Mouse (Mus musculus): ENCODE data around the gene Atcay. TPM values are rescaled to one million over a fixed set of nuclear protein-coding genes. Genes with fewer than 3 reads are reported as not detected.

The Atcay gene
- total and polyA plus RNA-seq, 3 experiments = 0.06 to 0.08 TPM; not detected in 1

- Histone ChIP-seq H3K4me1 (ENCODE audit: control insufficient read depth in 1 of 2, insufficient read depth in 2 of 2) (peaks cover 6 to 22% of the 10 kb centered on the region in 2 experiments), H3K79me2 (replicated peaks; ENCODE audit: control insufficient read depth, extremely low read depth, insufficient read depth, poor library complexity, severe bottlenecking) (peaks cover 5% of the 10 kb centered on the region), H3K9me3 (replicated peaks; ENCODE audit: low read length) (no peaks in the 10 kb centered on the region), H3K4me2 (ENCODE audit: insufficient read depth, low read depth, poor library complexity, severe bottlenecking) (no peak overlapping the region), H3K27me3 (replicated peaks) (no peaks in the 10 kb centered on the region), H3K27ac (ENCODE audit: insufficient read depth, low read depth) (no peak overlapping the region), H3K9ac (ENCODE audit: insufficient read depth, low read depth) (no peak overlapping the region), H3K4me3 (replicated peaks in 1 of 3; ENCODE audit: low read depth in 2 of 3, low read length in 2 of 3, poor library complexity in 1 of 3) (no peak overlapping the region), H3K36me3 (replicated peaks in 1 of 2; ENCODE audit: control insufficient read depth in 1 of 2, insufficient read depth in 1 of 2, low read length in 1 of 2) (peaks cover 46 to 57% of the 10 kb centered on the region in 2 experiments)
- dilution Hi-C loops (cut with MboI; ENCODE audit: extremely low pct_ligation_motif_present, extremely low pct_unique_long_range_greater_than_20kb, low sequenced_read_pairs) (no loop called here), in situ Hi-C loops (cut with MboI; ENCODE audit: low pct_ligation_motif_present, low pct_unique_long_range_greater_than_20kb, low sequenced_read_pairs) (no loop called here)
- DNase-seq (ENCODE audit: extremely low read depth) = no peak
- no peak for TF ChIP-seq ZKSCAN1 (IDR thresholded peaks at IDR 0.05; ENCODE audit: borderline replicate concordance, low read depth, low read length)
- no peak for TF ChIP-seq POLR2AphosphoS2 (IDR thresholded peaks at IDR 0.05; ENCODE audit: low read depth, low read length)
- TF ChIP-seq MYC (IDR thresholded peaks at IDR 0.05; ENCODE audit: low read depth, low read length) = no peak
- no peak for TF ChIP-seq BHLHE40 (IDR thresholded peaks at IDR 0.05; ENCODE audit: low read depth, low read length)
- no peak for TF ChIP-seq SIN3A (IDR thresholded peaks at IDR 0.05; ENCODE audit: low read length)
- TF ChIP-seq MAX (IDR thresholded peaks at IDR 0.05; ENCODE audit: low read length) = no peak
- no peak for TF ChIP-seq ZNF384 (IDR thresholded peaks at IDR 0.05; ENCODE audit: low read depth, low read length)
- no peak for TF ChIP-seq ETS1 (conservative IDR thresholded peaks at IDR 0.05; ENCODE audit: low read depth, low read length)
- TF ChIP-seq E2F4 (IDR thresholded peaks at IDR 0.05; ENCODE audit: insufficient replicate concordance, low read depth, low read length) = no peak
- no peak for TF ChIP-seq MEF2A (IDR thresholded peaks at IDR 0.05; ENCODE audit: borderline replicate concordance, low read depth, low read length)
- no peak for TF ChIP-seq RAD21 (IDR thresholded peaks at IDR 0.05; ENCODE audit: low read depth, low read length)
- TF ChIP-seq MXI1 (IDR thresholded peaks at IDR 0.05; ENCODE audit: low read depth, low read length) = no peak
- no peak for TF ChIP-seq CHD1 (IDR thresholded peaks at IDR 0.05; ENCODE audit: low read depth, low read length)
- no peak for TF ChIP-seq ZMIZ1 (IDR thresholded peaks at IDR 0.05; ENCODE audit: low read depth, low read length)
- no peak for TF ChIP-seq GABPA (IDR thresholded peaks at IDR 0.05; ENCODE audit: insufficient replicate concordance, low read depth, low read length)
- TF ChIP-seq JUN (IDR thresholded peaks at IDR 0.05; ENCODE audit: insufficient read depth, low read depth, low read length) = no peak
- no peak for TF ChIP-seq MAFK (IDR thresholded peaks at IDR 0.05; ENCODE audit: insufficient replicate concordance, low read length)
- no peak for TF ChIP-seq CHD2 (IDR thresholded peaks at IDR 0.05; ENCODE audit: low read length)
Measured at GRCm38 (mm10) chr10:81273842-81274241, 43.2 kb upstream of the Atcay start.

- Histone ChIP-seq H3K27me3 (replicated peaks) (no peaks in the 10 kb centered on the region), H3K27ac (ENCODE audit: insufficient read depth, low read depth) (no peak overlapping the region), H3K9me3 (replicated peaks; ENCODE audit: low read length) (no peaks in the 10 kb centered on the region), H3K36me3 (replicated peaks in 1 of 2; ENCODE audit: control insufficient read depth in 1 of 2, insufficient read depth in 1 of 2, low read length in 1 of 2) (peaks cover 46 to 57% of the 10 kb centered on the region in 2 experiments), H3K4me3 (replicated peaks in 1 of 3; ENCODE audit: low read depth in 2 of 3, low read length in 2 of 3, poor library complexity in 1 of 3) (no peak overlapping the region), H3K4me2 (ENCODE audit: insufficient read depth, low read depth, poor library complexity, severe bottlenecking) (no peak overlapping the region), H3K4me1 (ENCODE audit: control insufficient read depth in 1 of 2, insufficient read depth in 2 of 2) (peaks cover 7 to 29% of the 10 kb centered on the region in 2 experiments), H3K79me2 (replicated peaks; ENCODE audit: control insufficient read depth, extremely low read depth, insufficient read depth, poor library complexity, severe bottlenecking) (peaks cover 14% of the 10 kb centered on the region), H3K9ac (ENCODE audit: insufficient read depth, low read depth) (no peak overlapping the region)
- dilution Hi-C loops (cut with MboI; ENCODE audit: extremely low pct_ligation_motif_present, extremely low pct_unique_long_range_greater_than_20kb, low sequenced_read_pairs) = no loop called here
- TF ChIP-seq SMC3 (IDR thresholded peaks at IDR 0.05; ENCODE audit: low read depth, low read length) = no peak
- no peak for TF ChIP-seq TCF12 (IDR thresholded peaks at IDR 0.05; ENCODE audit: low read depth, low read length)
- no peak for TF ChIP-seq POLR2A (IDR thresholded peaks at IDR 0.05; ENCODE audit: low read depth, low read length)
- TF ChIP-seq ELF1 (IDR thresholded peaks at IDR 0.05; ENCODE audit: low read depth, low read length) = no peak
- TF ChIP-seq ZNF384 (IDR thresholded peaks at IDR 0.05; ENCODE audit: low read depth, low read length) = no peak
- no peak for TF ChIP-seq ETS1 (conservative IDR thresholded peaks at IDR 0.05; ENCODE audit: low read depth, low read length)
- TF ChIP-seq MAZ (IDR thresholded peaks at IDR 0.05; ENCODE audit: low read depth, low read length) = no peak
- TF ChIP-seq CTCF (conservative IDR thresholded peaks at IDR 0.05 in 1 of 2, IDR thresholded peaks at IDR 0.05 in 1 of 2; ENCODE audit: low read depth in 2 of 2, low read length in 2 of 2) = no peak
- no peak for TF ChIP-seq MYC (IDR thresholded peaks at IDR 0.05; ENCODE audit: low read depth, low read length)
- TF ChIP-seq USF2 (conservative IDR thresholded peaks at IDR 0.05; ENCODE audit: low read depth, low read length) = no peak
- no peak for TF ChIP-seq RAD21 (IDR thresholded peaks at IDR 0.05; ENCODE audit: low read depth, low read length)
- no peak for TF ChIP-seq KAT2A (IDR thresholded peaks at IDR 0.05; ENCODE audit: insufficient replicate concordance, low read length)
- no peak for TF ChIP-seq MAX (IDR thresholded peaks at IDR 0.05; ENCODE audit: low read length)
- in situ Hi-C loops (cut with MboI; ENCODE audit: low pct_ligation_motif_present, low pct_unique_long_range_greater_than_20kb, low sequenced_read_pairs) = no loop called here
- no peak for DNase-seq (ENCODE audit: extremely low read depth)
Measured at GRCm38 (mm10) chr10:81272356-81272755, 41.7 kb upstream of the Atcay start.

All from CH12.LX (cell line).